Mouse (Mus musculus) ovary, postnatal 36 days (tissue): Measurements from ENCODE around the gene Hhip.
"Not testable (repeated sequence)": the region's sequence is repeated elsewhere in the genome, so short reads cannot be mapped to it uniquely, and the experiment has no call there.

ENCODE experiments used
- DNase-seq: peaks from one replicate; pipeline ENCODE4 v3.0.0; 2022; ENCODE audit warnings: low spot score, mixed read lengths

Gene Hhip

DNA sequence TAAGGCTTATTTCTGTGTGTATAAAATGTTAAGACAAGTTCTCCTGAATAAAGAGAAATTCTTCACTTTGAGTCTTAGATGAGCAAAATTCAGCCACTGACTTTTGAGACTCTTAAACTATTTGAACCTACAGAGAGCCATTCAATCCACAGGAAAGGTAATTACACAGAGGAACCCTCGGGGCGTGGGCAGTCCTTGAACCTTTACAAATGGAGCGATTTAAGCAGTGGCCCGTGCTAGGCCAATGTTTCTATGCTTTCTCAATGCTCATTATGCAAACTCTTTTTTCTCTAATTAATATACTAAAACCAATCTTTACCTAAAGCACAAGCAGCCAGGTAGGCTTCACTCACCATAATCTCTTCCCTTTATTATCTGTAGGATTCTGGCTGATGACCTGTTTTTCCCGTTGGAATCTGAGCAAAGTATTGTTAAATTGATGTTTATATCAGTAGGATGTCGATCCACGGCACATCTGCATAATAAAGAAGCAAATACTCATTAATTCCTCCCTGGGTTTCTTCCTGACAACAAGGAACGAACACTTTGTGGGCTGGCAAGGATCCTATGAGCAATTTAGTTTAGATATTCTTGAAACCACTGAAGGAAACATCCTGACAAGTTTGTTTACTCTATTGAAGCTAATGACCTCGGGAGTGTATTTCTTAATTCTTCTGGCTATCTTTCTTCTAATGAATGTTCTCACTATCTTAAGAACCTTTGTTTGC, 65.5 kb downstream of the Hhip start:
- no peak for DNase-seq

DNA sequence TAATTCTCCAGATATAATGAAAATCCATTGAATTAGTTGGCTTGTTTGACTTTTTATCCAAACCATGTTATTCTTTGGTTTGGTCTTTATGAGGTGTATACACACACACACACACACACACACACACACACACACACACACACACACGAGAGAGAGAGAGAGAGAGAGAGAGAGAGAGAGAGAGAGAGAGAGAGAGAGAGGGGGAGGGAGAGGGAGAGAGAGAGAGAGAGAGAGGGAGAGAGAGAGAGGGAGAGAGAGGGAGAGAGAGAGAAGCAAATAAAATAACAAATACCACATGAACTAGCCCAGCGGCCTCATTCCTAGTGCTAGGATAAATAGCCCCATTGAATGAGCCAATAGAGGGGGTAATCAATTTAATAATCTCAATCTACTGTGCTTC, 66.4 kb downstream of the Hhip start:
- not testable (repeated sequence) for DNase-seq

DNA sequence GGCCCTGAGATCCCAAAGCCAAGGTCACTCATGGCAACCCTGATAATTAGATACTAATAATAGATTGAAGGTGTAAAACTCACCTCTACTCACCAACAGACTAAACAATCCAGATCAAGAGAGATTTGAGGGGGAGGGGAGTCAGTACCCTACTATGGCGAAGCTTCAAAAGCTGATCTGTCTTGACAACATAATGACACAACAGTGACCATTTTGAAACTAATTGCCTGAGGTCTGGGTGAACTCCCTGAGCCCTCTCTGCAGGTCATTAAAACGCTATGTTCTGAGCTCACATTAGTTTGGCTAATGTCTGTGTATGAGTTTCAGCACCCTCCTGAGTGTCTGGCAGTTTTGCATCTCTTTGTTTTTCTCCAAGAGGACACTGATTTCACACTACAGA, 72.9 kb downstream of the Hhip start:
- no peak for DNase-seq

DNA sequence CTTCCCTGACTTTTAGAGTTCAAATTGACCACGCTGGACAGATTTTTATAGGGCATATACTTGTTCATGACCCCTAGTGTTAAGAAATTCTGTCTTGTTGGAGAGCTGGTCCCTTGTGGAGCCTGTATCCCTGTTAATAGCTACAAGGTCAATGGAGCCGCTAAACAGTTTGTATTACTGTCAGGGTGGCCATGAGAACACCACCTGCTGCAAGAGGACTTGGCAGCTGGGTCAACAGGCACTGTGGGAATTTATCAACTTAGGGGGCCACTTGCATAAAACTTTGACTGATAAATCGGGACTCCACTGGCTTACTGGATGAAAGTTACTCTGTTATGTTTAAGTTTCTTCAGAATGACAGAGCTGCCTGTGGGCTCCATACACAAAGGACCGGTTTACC, 75.7 kb downstream of the Hhip start:
- DNase-seq, result peak; percentile 6

DNA sequence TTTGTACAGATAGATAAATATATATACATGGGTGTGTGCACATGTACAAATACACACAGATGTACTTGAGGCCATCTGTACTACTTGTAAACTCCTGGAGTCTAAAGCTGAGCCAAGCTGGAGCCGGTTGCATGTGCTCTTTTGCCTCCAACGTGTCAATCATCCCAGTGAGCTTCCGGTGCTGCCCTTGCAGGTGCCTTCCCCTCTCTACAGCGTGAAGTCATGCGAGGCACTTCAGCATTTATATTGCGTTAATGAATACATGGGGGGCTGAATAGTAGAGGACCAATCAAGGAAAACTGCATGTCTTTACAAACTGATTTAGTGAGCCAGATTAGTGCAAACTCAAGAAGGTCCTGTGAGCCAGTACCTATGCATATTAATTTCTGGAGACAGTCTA, 91.6 kb downstream of the Hhip start:
- DNase-seq, result no peak

DNA sequence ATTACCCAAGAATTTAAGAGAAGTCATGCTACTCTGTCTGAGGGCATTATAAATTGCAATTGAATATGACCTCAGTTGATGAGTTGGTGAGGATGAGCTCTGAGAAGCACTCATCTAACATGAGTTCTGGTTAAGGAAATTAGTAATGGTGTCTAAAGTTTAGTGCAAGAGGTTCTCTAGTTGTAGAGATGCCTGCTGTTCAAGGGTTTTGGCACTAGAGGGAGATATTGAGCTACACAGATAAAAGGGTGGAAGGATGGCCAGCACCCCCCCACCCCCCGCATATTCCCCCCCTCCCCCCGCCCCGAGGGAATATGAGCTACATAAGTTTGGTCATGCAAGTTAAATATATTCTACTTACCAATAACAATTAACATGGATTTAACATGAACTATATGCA, 104.9 kb downstream of the Hhip start:
- DNase-seq, result no peak

DNA sequence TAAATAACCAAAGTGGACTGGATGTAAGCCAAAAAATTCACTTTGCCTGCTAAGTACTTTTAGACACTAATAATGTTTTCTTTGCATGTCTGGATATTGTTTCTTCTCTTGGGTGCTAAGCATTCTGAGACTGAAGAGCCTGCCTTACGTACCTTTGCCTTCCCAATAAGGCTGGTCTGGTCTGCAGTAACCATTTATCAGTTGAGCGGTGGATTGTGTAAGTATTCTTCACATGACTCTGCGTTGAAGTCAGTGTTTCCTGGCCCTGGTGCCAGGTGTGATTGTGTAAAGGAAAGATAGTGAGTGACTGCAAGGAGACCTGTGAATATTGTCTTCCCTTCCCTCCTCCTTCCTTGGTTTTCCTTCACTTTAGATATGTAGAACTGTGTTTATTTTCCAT, 107.4 kb downstream of the Hhip start:
- DNase-seq, result no peak

DNA sequence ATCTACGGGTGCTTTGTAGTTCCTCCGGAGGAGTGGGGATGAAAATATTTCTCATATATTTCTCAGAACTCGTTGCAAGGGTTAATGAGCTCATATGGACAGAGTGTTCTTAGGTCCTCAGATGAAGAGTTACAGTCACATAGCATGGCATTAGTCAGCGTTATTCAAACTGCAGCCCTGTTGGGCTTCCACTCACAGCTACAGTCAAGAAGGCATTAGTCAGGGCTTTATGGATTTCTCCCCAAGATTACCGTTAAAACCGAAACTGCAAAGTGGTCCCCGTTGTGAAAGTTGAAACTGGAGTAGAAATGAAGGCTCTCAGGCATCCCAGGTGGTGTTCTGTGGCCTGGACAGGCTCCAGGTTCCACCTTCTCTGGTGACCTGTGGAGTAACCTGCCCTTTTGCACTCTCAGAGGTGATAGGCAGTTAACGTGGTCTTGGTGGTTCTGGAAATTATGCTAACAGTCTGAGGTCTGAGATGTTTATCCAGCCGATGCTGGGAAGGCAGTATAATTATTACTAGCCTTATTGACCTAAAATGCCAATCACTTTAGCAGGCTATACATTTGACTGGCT, 112.2 kb downstream of the Hhip start:
- DNase-seq, result no peak

DNA sequence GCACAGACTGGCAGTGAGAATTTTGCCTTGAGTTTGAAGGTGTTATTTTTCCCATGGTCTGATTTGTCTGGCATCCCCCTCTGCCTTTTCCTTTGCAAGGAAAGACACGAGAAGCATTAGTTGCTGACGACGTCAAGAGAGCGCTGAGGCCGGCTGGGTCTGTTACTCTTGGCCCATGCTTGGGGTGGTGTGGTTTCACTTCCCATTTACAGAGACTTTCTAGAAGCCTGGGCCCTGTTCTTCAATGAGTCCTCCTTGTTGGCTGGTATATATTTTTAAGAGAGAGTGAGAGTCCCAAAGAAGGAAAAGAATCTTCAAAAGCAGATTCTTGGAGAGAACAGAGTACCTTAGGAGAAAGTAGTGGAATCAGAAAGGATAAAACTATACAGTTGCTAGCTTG, 116.7 kb downstream of the Hhip start:
- DNase-seq, result no peak

DNA sequence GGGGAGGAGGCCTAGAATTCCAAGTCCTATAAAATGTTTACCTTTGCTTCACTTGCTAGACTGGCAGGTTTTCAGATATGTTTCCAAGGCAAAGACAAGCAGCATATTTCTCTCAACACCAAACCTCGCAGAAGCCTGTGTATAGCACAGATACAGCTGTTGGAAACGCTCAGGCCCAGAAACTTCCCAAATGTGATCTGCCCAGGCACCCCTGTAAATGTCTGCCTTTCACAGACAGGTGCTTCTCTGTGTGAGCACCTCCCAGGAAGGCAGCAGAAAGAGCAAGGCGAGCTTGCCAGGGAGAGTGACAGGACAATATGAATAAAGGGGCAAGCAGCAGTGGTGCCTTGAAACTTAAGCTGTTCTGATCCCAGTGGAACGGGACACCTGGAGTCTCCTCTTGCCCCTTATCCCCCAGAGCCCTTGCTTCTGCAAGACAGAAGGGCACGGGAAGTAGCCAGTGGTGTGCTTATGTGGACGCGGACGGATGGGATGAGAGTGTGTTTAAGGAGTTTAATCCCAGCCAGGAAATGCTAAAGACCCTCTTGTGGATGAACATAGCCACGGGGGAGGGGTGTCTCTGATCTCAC, 120.9 kb downstream of the Hhip start:
- DNase-seq, result no peak

DNA sequence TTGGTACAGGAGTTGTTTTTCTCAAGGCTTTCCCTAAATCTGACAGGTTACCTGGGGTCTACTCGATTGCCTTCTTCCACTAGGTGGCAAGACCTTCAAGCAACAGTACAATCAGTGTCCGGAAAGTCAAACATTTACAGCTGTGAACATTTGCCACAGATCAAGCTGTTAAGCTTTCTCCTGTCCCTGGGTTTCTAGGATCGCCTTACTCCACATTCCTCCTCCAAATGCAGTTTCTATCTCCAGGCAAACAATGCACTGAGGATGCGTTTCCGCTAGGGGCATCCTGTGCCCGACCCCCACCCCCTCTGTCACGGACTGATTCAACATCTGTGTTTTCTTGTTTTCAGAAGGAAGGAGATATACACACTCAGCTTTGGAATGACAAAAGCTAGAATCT, 122.0 kb downstream of the Hhip start:
- DNase-seq, result no peak

DNA sequence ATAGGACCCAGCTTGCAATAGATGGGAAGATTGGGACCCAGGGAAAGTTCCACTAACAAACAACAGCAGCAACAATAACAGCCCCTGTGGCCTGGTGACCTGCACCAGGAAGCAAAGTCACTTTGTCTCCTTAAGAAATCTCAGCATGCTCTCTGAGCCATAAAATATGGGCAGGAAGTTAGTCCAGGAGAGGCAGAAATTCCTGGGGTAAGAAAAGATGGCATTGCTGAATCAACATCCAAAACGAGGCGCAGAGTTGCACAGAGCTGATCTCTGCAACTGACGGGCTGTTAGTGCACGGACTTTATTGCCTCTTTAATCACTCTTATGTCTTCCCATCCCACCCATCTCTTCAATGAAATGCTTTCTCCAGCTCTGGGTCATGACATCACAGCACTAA, 128.6 kb downstream of the Hhip start:
- DNase-seq, result no peak

DNA sequence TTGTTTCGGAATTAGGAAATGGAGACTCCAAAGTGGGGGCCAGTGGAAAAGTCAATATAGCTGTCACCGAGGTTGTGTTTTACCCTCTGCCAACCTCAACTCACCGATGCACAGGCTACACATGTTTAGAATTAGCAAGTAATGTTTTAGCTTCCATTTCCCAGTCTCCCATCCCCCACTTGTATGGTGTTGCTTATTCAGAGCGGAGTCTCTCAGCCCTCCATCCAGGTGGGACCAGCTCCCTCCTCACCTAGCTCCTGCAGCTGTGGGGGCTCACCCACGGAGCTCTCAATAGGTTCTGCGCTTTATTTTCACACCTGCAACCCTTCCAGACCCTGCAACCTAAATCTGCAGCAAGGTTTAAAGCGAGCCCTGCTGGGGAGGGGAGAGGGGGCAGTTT, 140.6 kb downstream of the Hhip start:
- DNase-seq, result no peak
